Mouse (Mus musculus): Measurements from ENCODE around the gene Hjurp. TPM values are rescaled to one million over a fixed set of nuclear protein-coding genes. Genes with fewer than 3 reads are reported as not detected.

Hjurp gene
- total RNA-seq, 2 experiments from 2014 or later: 36.0 to 37.2 TPM

GRCm38 (mm10) chr1:88262961-88263360, 14.5 kb downstream of the Hjurp start:
- no peak for DNase-seq (ENCODE audit: low spot score in 2 of 2)

- no peak for DNase-seq (ENCODE audit: low spot score in 2 of 2)
Measured at GRCm38 (mm10) chr1:88262255-88262654, 15.2 kb downstream of the Hjurp start.

- DNase-seq (ENCODE audit: low spot score in 2 of 2): no peak
Measured at GRCm38 (mm10) chr1:88261706-88262105, 15.7 kb downstream of the Hjurp start.

- DNase-seq (ENCODE audit: low spot score in 2 of 2): no peak
Measured at GRCm38 (mm10) chr1:88260604-88261377, 16.6 kb downstream of the Hjurp start.

- DNase-seq (ENCODE audit: low spot score in 2 of 2): no peak
Measured at GRCm38 (mm10) chr1:88260114-88260513, 17.3 kb downstream of the Hjurp start.

GRCm38 (mm10) chr1:88259643-88260024, 17.8 kb downstream of the Hjurp start:
- no peak for DNase-seq (ENCODE audit: low spot score in 2 of 2)

- DNase-seq (ENCODE audit: low spot score in 2 of 2): peak in 1 of 2 experiments; percentile 73
Measured at GRCm38 (mm10) chr1:88258881-88259642, 18.4 kb downstream of the Hjurp start.

- DNase-seq (ENCODE audit: low spot score in 2 of 2): no peak
Measured at GRCm38 (mm10) chr1:88258361-88258760, 19.1 kb downstream of the Hjurp start.

- no peak for DNase-seq (ENCODE audit: low spot score in 2 of 2)
Measured at GRCm38 (mm10) chr1:88257681-88258080, 19.8 kb downstream of the Hjurp start.

- no peak for DNase-seq (ENCODE audit: low spot score in 2 of 2)
Measured at GRCm38 (mm10) chr1:88256886-88257663, 20.4 kb downstream of the Hjurp start.

GRCm38 (mm10) chr1:88255989-88256754, 21.3 kb downstream of the Hjurp start:
- peak; percentile 68 to 70 for DNase-seq (ENCODE audit: low spot score in 2 of 2)

- no peak for DNase-seq (ENCODE audit: low spot score in 2 of 2)
Measured at GRCm38 (mm10) chr1:88255466-88255857, 22.0 kb downstream of the Hjurp start.

- no peak for DNase-seq (ENCODE audit: low spot score in 2 of 2)
Measured at GRCm38 (mm10) chr1:88254793-88255465, 22.5 kb downstream of the Hjurp start.

- DNase-seq (ENCODE audit: low spot score in 2 of 2): no peak
Measured at GRCm38 (mm10) chr1:88253540-88253939, 23.9 kb downstream of the Hjurp start.

GRCm38 (mm10) chr1:88253106-88253505, 24.3 kb downstream of the Hjurp start:
- no peak for DNase-seq (ENCODE audit: low spot score in 2 of 2)

GRCm38 (mm10) chr1:88250023-88250422, 27.4 kb downstream of the Hjurp start:
- no peak for DNase-seq (ENCODE audit: low spot score in 2 of 2)

GRCm38 (mm10) chr1:88249596-88249995, 27.8 kb downstream of the Hjurp start:
- DNase-seq (ENCODE audit: low spot score in 2 of 2): no peak

GRCm38 (mm10) chr1:88248658-88249057, 28.8 kb downstream of the Hjurp start:
- no peak for DNase-seq (ENCODE audit: low spot score in 2 of 2)

- no peak for DNase-seq (ENCODE audit: low spot score in 2 of 2)
Measured at GRCm38 (mm10) chr1:88247660-88248059, 29.8 kb downstream of the Hjurp start.

- no peak for DNase-seq (ENCODE audit: low spot score in 2 of 2)
Measured at GRCm38 (mm10) chr1:88246386-88246785, 31.0 kb downstream of the Hjurp start.
